Mouse (Mus musculus) lung, embryonic 14.5 days (tissue): ENCODE data around the gene Adam22. TPM values are rescaled to one million over a fixed set of nuclear protein-coding genes. Genes with fewer than 3 reads are reported as not detected.

Source experiments
- ATAC-seq: fragments of 200-750 bp; cut with Nextera tagmentation; 2 replicates; pipeline ENCODE4 v1.8.0; 2017; ENCODE audit warnings: mild to moderate bottlenecking, moderate TSS enrichment, moderate library complexity; ENCODE audit not compliant: insufficient read depth
- DNase-seq: peaks from one replicate; pipeline ENCODE4 v3.0.0-alpha.2; 2015
- H3K27ac ChIP-seq: fragments of 300-500 bp; sonication (generic); 2 replicates; pipeline ENCODE4 v1.5.1; 2014; ENCODE audit warnings: low read depth, mild to moderate bottlenecking, moderate library complexity
- H3K27me3 ChIP-seq: fragments of 300-500 bp; sonication (generic); 2 replicates; pipeline ENCODE4 v1.6.1; 2014; ENCODE audit warnings: low read length, control low read depth; ENCODE audit not compliant: insufficient read depth
- H3K36me3 ChIP-seq: fragments of 300-500 bp; sonication (generic); 2 replicates; pipeline ENCODE4 v1.6.1; 2014; ENCODE audit warnings: control low read depth; ENCODE audit not compliant: insufficient read depth
- H3K4me1 ChIP-seq: fragments of 300-500 bp; sonication (generic); 2 replicates; pipeline ENCODE4 v1.6.1; 2014; ENCODE audit warnings: antibody characterized with exemption, control low read depth; ENCODE audit not compliant: insufficient read depth
- H3K4me2 ChIP-seq: fragments of 300-500 bp; sonication (generic); 2 replicates; pipeline ENCODE4 v1.6.1; 2014; ENCODE audit warnings: mild to moderate bottlenecking
- H3K4me3 ChIP-seq: fragments of 300-500 bp; sonication (generic); 2 replicates; pipeline ENCODE4 v1.5.1; 2014; ENCODE audit warnings: low read depth, low read length
- H3K9ac ChIP-seq: fragments of 300-500 bp; sonication (generic); 2 replicates; pipeline ENCODE4 v1.6.1; 2014
- H3K9me3 ChIP-seq: fragments of 300-500 bp; sonication (generic); 2 replicates; pipeline ENCODE4 v1.6.1; 2016; ENCODE audit warnings: low read depth, low read length, control low read depth
- CTCF ChIP-seq: IDR thresholded peaks from 2 replicates; pipeline ENCODE4 v1.5.1; 2016; ENCODE audit warnings: antibody characterized with exemption, low read depth
- WGBS: fragments of 180-500 bp; shearing (Covaris S2); extraction: QIAGEN DNeasy Blood & Tissue Kit; methylation state at CpG from one replicate; pipeline ENCODE4 v1.1.7; 2014; 5-methylcytosine and 5-hydroxymethylcytosine counted together
- polyA plus RNA-seq: library from polyadenylated mRNA; unstranded; fragments of >200 nt; fragmentation: Nextera tagmentation; extraction: Ambion mirVana; gene quantifications from 2 replicates; pipeline ENCODE4 v1.2.1, GENCODE M21; 2014

The Adam22 gene
- polyA plus RNA-seq, 1 experiment from 2014 or later, result 3.6 TPM

- Histone ChIP-seq H3K4me2 (no peak overlapping the region), H3K27ac (no peak overlapping the region)
- WGBS, result 67% methylated on average over 20 of the region's 20 CpGs
These were observed 285.0 kb downstream of the Adam22 start for GRCm38 (mm10) chr5:8082800-8083509.

GRCm38 (mm10) chr5:8077481-8077880, 290.5 kb downstream of the Adam22 start:
- Histone ChIP-seq H3K9ac (no peak overlapping the region), H3K4me1 (no peaks in the 10 kb centered on the region)
- 57% methylated on average over 8 of the region's 8 CpGs for WGBS

More at GRCm38 (mm10) chr5:8082800-8083509, 285.0 kb downstream of the Adam22 start:
- no peaks in the 10 kb centered on the region for H3K4me1 ChIP-seq
- no peaks in the 10 kb centered on the region for H3K27me3 ChIP-seq
- no peak for ATAC-seq
- H3K9me3 ChIP-seq, result no peaks in the 10 kb centered on the region
- no peaks in the 10 kb centered on the region for H3K36me3 ChIP-seq
- DNase-seq, result no peak
- no peak overlapping the region for H3K4me3 ChIP-seq
- no peak overlapping the region for H3K9ac ChIP-seq
- TF ChIP-seq CTCF, result no peak

GRCm38 (mm10) chr5:8073901-8074561, 293.9 kb downstream of the Adam22 start:
- Histone ChIP-seq H3K27ac (no peak overlapping the region), H3K9me3 (no peaks in the 10 kb centered on the region), H3K9ac (no peak overlapping the region), H3K36me3 (peaks cover 8% of the 10 kb centered on the region; the same call in 1 of the 2 replicates), H3K4me3 (no peak overlapping the region), H3K4me1 (no peaks in the 10 kb centered on the region), H3K27me3 (no peaks in the 10 kb centered on the region), H3K4me2 (no peak overlapping the region)
- ATAC-seq, result no peak
- WGBS, result 87% methylated on average over 9 of the region's 9 CpGs
- DNase-seq, result no peak
- TF ChIP-seq CTCF, result no peak

More at GRCm38 (mm10) chr5:8077481-8077880, 290.5 kb downstream of the Adam22 start:
- DNase-seq (peak; percentile 11), ATAC-seq (peak; percentile 49; the same call in 1 of the 2 replicates)
- Histone ChIP-seq H3K27ac (no peak overlapping the region), H3K27me3 (no peaks in the 10 kb centered on the region), H3K9me3 (no peaks in the 10 kb centered on the region), H3K36me3 (peaks cover 8% of the 10 kb centered on the region; the same call in 1 of the 2 replicates), H3K4me3 (no peak overlapping the region), H3K4me2 (no peak overlapping the region)
- TF ChIP-seq CTCF, result no peak

- Histone ChIP-seq H3K36me3 (peaks cover 8% of the 10 kb centered on the region; the same call in 1 of the 2 replicates), H3K27ac (no peak overlapping the region), H3K27me3 (no peaks in the 10 kb centered on the region), H3K4me3 (no peak overlapping the region), H3K9me3 (no peaks in the 10 kb centered on the region), H3K4me1 (no peaks in the 10 kb centered on the region), H3K4me2 (no peak overlapping the region), H3K9ac (no peak overlapping the region)
- DNase-seq, result no peak
- TF ChIP-seq CTCF, result no peak
- WGBS, result 89% methylated on average over 9 of the region's 9 CpGs
- ATAC-seq, result no peak
These were observed 294.6 kb downstream of the Adam22 start for GRCm38 (mm10) chr5:8073406-8073805.

GRCm38 (mm10) chr5:8063207-8063606, 304.8 kb downstream of the Adam22 start:
- no peak for TF ChIP-seq CTCF
- H3K36me3 ChIP-seq, result peaks cover 59% of the 10 kb centered on the region
- H3K4me2 ChIP-seq, result no peak overlapping the region
- no peaks in the 10 kb centered on the region for H3K27me3 ChIP-seq
- no peak for DNase-seq
- H3K9me3 ChIP-seq, result no peaks in the 10 kb centered on the region
- H3K4me3 ChIP-seq, result no peak overlapping the region
- no peak overlapping the region for H3K9ac ChIP-seq
- 56% methylated on average over 6 of the region's 6 CpGs for WGBS
- H3K4me1 ChIP-seq, result no peaks in the 10 kb centered on the region
- ATAC-seq, result peak; percentile 47; the same call in 1 of the 2 replicates
- H3K27ac ChIP-seq, result no peak overlapping the region

- no peak overlapping the region for H3K27ac ChIP-seq
- H3K9ac ChIP-seq, result no peak overlapping the region
- no peaks in the 10 kb centered on the region for H3K27me3 ChIP-seq
- H3K4me1 ChIP-seq, result no peaks in the 10 kb centered on the region
- 96% methylated on average over 2 of the region's 2 CpGs for WGBS
- no peak for DNase-seq
- H3K4me2 ChIP-seq, result no peak overlapping the region
- peaks cover 59% of the 10 kb centered on the region for H3K36me3 ChIP-seq
- H3K4me3 ChIP-seq, result no peak overlapping the region
- no peak for TF ChIP-seq CTCF
- ATAC-seq, result no peak
- no peaks in the 10 kb centered on the region for H3K9me3 ChIP-seq
These were observed 305.5 kb downstream of the Adam22 start for GRCm38 (mm10) chr5:8062469-8062868.

GRCm38 (mm10) chr5:8058056-8058455, 309.9 kb downstream of the Adam22 start:
- 83% methylated on average over 7 of the region's 7 CpGs for WGBS
- DNase-seq, result no peak
- no peak overlapping the region for H3K4me3 ChIP-seq
- H3K36me3 ChIP-seq, result peaks cover 24% of the 10 kb centered on the region; the same call in 1 of the 2 replicates
- peaks cover 5% of the 10 kb centered on the region for H3K4me1 ChIP-seq
- H3K4me2 ChIP-seq, result no peak overlapping the region
- ATAC-seq, result no peak
- H3K27me3 ChIP-seq, result no peaks in the 10 kb centered on the region
- TF ChIP-seq CTCF, result no peak
- no peak overlapping the region for H3K9ac ChIP-seq
- no peaks in the 10 kb centered on the region for H3K9me3 ChIP-seq
- no peak overlapping the region for H3K27ac ChIP-seq
